Mouse (Mus musculus) layer of hippocampus, adult 2 months (tissue): ENCODE data around the gene Col4a3bp. TPM values are rescaled to one million over a fixed set of nuclear protein-coding genes. Genes with fewer than 3 reads are reported as not detected.

Experiments
- DNase-seq, 2 experiments: peaks; one replicate each; pipeline ENCODE4 v3.0.0; 2022; ENCODE audit warnings: low spot score in 2 of 2
- H3K27ac ChIP-seq: fragments of 200-600 bp; 2 replicates; pipeline ENCODE4 v1.8.1; 2022
- H3K4me3 ChIP-seq: fragments of 200-600 bp; 2 replicates; pipeline ENCODE4 v1.8.1; 2022; ENCODE audit warnings: mild to moderate bottlenecking
- CTCF ChIP-seq: fragments of 200-600 bp; conservative IDR thresholded peaks from 2 replicates; pipeline ENCODE4 v1.8.1; 2022; ENCODE audit warnings: antibody characterized with exemption, mild to moderate bottlenecking, moderate library complexity
- total RNA-seq, 2 experiments: library from RNA; stranded (reverse); gene quantifications; 2 replicates each; pipeline ENCODE4 v1.2.3; 2021

Col4a3bp gene
- total RNA-seq, 2 experiments from 2014 or later = 63.7 to 64.4 TPM

- Histone ChIP-seq H3K4me3 (no peak overlapping the region), H3K27ac (no peak overlapping the region)
- no peak for TF ChIP-seq CTCF
- DNase-seq = no peak
Measured at GRCm38 (mm10) chr13:96547941-96548340, 5.5 kb downstream of the Col4a3bp start.

GRCm38 (mm10) chr13:96555099-96555498 is 12.7 kb downstream of the Col4a3bp start:
- no peak for TF ChIP-seq CTCF
- Histone ChIP-seq H3K4me3 (no peak overlapping the region), H3K27ac (no peak overlapping the region)
- DNase-seq = no peak

GRCm38 (mm10) chr13:96567977-96568376 is 25.6 kb downstream of the Col4a3bp start:
- Histone ChIP-seq H3K4me3 (no peak overlapping the region), H3K27ac (no peak overlapping the region)
- no peak for TF ChIP-seq CTCF
- no peak for DNase-seq

GRCm38 (mm10) chr13:96570313-96571015 is 28.0 kb downstream of the Col4a3bp start:
- Histone ChIP-seq H3K4me3 (no peak overlapping the region), H3K27ac (no peak overlapping the region)
- no peak for DNase-seq
- TF ChIP-seq CTCF = no peak

- H3K27ac ChIP-seq = no peak overlapping the region
- DNase-seq = no peak
- no peak overlapping the region for H3K4me3 ChIP-seq
- TF ChIP-seq CTCF = no peak
Measured at GRCm38 (mm10) chr13:96571016-96571361, 28.6 kb downstream of the Col4a3bp start.

GRCm38 (mm10) chr13:96574170-96574569 is 31.8 kb downstream of the Col4a3bp start:
- DNase-seq = no peak
- Histone ChIP-seq H3K27ac (no peak overlapping the region), H3K4me3 (no peak overlapping the region)
- TF ChIP-seq CTCF = no peak

- Histone ChIP-seq H3K27ac (no peak overlapping the region), H3K4me3 (no peak overlapping the region)
- no peak for TF ChIP-seq CTCF
Measured at GRCm38 (mm10) chr13:96579104-96579503, 36.7 kb downstream of the Col4a3bp start.

GRCm38 (mm10) chr13:96579979-96580378 is 37.6 kb downstream of the Col4a3bp start:
- DNase-seq = no peak
- Histone ChIP-seq H3K27ac (no peak overlapping the region), H3K4me3 (no peak overlapping the region)
- no peak for TF ChIP-seq CTCF

More at GRCm38 (mm10) chr13:96579104-96579503, 36.7 kb downstream of the Col4a3bp start:
- DNase-seq = no peak

GRCm38 (mm10) chr13:96584201-96584600 is 41.8 kb downstream of the Col4a3bp start:
- TF ChIP-seq CTCF = no peak
- no peak overlapping the region for H3K27ac ChIP-seq
- no peak for DNase-seq
- H3K4me3 ChIP-seq = no peak overlapping the region

GRCm38 (mm10) chr13:96586540-96586939 is 44.1 kb downstream of the Col4a3bp start:
- no peak for DNase-seq
- H3K4me3 ChIP-seq = no peak overlapping the region
- H3K27ac ChIP-seq = no peak overlapping the region
- TF ChIP-seq CTCF = no peak

GRCm38 (mm10) chr13:96588642-96589041 is 46.2 kb downstream of the Col4a3bp start:
- no peak overlapping the region for H3K27ac ChIP-seq
- no peak overlapping the region for H3K4me3 ChIP-seq
- no peak for DNase-seq
- TF ChIP-seq CTCF = no peak

GRCm38 (mm10) chr13:96593621-96594020 is 51.2 kb downstream of the Col4a3bp start:
- 0 out of 2 replicates have a peak overlapping the region, but pooled peaks have one; percentile 24 for H3K27ac ChIP-seq
- no peak for DNase-seq
- no peak overlapping the region for H3K4me3 ChIP-seq
- TF ChIP-seq CTCF = peak; percentile 91

- H3K4me3 ChIP-seq = no peak overlapping the region
- H3K27ac ChIP-seq = peak overlapping the region; percentile 24; the same call in 1 of the 2 replicates
- TF ChIP-seq CTCF = no peak
- DNase-seq = no peak
Measured at GRCm38 (mm10) chr13:96594070-96594469, 51.7 kb downstream of the Col4a3bp start.

GRCm38 (mm10) chr13:96599182-96599581 is 56.8 kb downstream of the Col4a3bp start:
- Histone ChIP-seq H3K4me3 (no peak overlapping the region), H3K27ac (no peak overlapping the region)
- no peak for TF ChIP-seq CTCF
- DNase-seq = no peak
